Mouse (Mus musculus): ENCODE measurements at regions not wholly inside any gene's neighbourhood (a gene's known extent, or its start where the extent isn't known, plus 50 kb on each side); places are given as distances from the start of the nearest gene placed in this dataset.

DNA sequence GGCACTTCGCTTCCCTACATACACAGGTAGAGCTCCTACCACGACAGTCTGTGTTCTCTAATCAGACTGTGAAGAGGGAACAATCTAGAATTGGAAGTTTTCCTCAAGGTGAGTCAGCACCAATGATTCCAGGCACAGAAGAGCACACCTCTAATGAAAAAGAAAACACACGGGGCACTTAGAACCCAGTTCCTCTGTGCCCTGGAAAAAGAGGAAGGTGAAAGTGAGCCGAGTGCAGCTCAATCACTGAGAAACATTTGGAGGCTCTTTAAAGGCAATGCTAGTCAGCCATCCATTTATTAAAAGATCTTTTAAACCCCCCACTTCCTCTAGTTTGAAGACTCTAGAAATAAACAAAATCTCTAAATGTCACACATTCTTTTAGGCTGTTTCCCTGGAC, 108.4 kb upstream of the Adgrl2 start:
- no peak for TF ChIP-seq CTCF (IDR thresholded peaks at IDR 0.05; ENCODE audit: low read depth, low read length)
- TF ChIP-seq POLR2A (IDR thresholded peaks at IDR 0.05; ENCODE audit: extremely low read depth, insufficient read depth, low read length): no peak
